Mouse (Mus musculus): ENCODE measurements at regions not wholly inside any gene's neighbourhood (a gene's known extent, or its start where the extent isn't known, plus 50 kb on each side); places are given as distances from the start of the nearest gene placed in this dataset.

GRCm38 (mm10) chr8:15734461-15734860, 688.6 kb upstream of the BB014433 start:
- peak; percentile 11 to 20 for DNase-seq

- DNase-seq: no peak
These were observed 685.4 kb upstream of the BB014433 start for GRCm38 (mm10) chr8:15731324-15731723.

GRCm38 (mm10) chr8:15729075-15729474, 683.2 kb upstream of the BB014433 start:
- peak; percentile 83 to 86 for DNase-seq

- no peak for DNase-seq
These were observed 680.4 kb upstream of the BB014433 start for GRCm38 (mm10) chr8:15726310-15726709.
